Mouse (Mus musculus): ENCODE results near the gene Zic2. TPM values are rescaled to one million over a fixed set of nuclear protein-coding genes. Genes with fewer than 3 reads are reported as not detected.

Zic2 gene
- polyA plus RNA-seq, 1 experiment: 0.05 TPM

GRCm38 (mm10) chr14:122489686-122490414 lies 14.6 kb downstream of the Zic2 start:
- peaks cover 10% of the 10 kb centered on the region for H3K4me1 ChIP-seq (ENCODE audit: control insufficient read depth, insufficient read depth, low read length)

GRCm38 (mm10) chr14:122490441-122491328 lies 15.4 kb downstream of the Zic2 start, which contains the start of gene Gm10837:
Gm10837 (plus strand) TSS chr14:122490586.
- TF ChIP-seq CTCF (IDR thresholded peaks at IDR 0.05; ENCODE audit: control insufficient read depth, insufficient read depth, insufficient replicate concordance, low read depth, low read length) (no peak), POLR2A (IDR thresholded peaks at IDR 0.05; ENCODE audit: control insufficient read depth, low read depth, low read length) (no peak)
- H3K4me3 ChIP-seq (ENCODE audit: control insufficient read depth, low read depth, low read length): peak within 1 kb of the TSS; percentile 48
- peaks cover 10% of the 10 kb centered on the region for H3K4me1 ChIP-seq (ENCODE audit: control insufficient read depth, insufficient read depth, low read length)
- no peak within 1 kb of the TSS for H3K27ac ChIP-seq (ENCODE audit: control insufficient read depth, insufficient read depth, low read depth, low read length)
- H3K36me3 ChIP-seq (ENCODE audit: control insufficient read depth, insufficient read depth, low read length): no peaks in the 10 kb centered on the region
- H3K27me3 ChIP-seq (ENCODE audit: control insufficient read depth, insufficient read depth, low read length): 0 out of 2 replicates have a peak, but pooled peaks cover 2% of the 10 kb centered on the region

More at GRCm38 (mm10) chr14:122489686-122490414, 14.6 kb downstream of the Zic2 start:
- H3K36me3 ChIP-seq (ENCODE audit: control insufficient read depth, insufficient read depth, low read length): no peaks in the 10 kb centered on the region
- no peak overlapping the region for H3K4me3 ChIP-seq (ENCODE audit: control insufficient read depth, low read depth, low read length)
- no peak overlapping the region for H3K27ac ChIP-seq (ENCODE audit: control insufficient read depth, insufficient read depth, low read depth, low read length)
- H3K27me3 ChIP-seq (ENCODE audit: control insufficient read depth, insufficient read depth, low read length): peaks cover 3% of the 10 kb centered on the region; the same call in 1 of the 2 replicates
- TF ChIP-seq CTCF (IDR thresholded peaks at IDR 0.05; ENCODE audit: control insufficient read depth, insufficient read depth, insufficient replicate concordance, low read depth, low read length): no peak
- TF ChIP-seq POLR2A (IDR thresholded peaks at IDR 0.05; ENCODE audit: control insufficient read depth, low read depth, low read length): no peak

GRCm38 (mm10) chr14:122491521-122491920 lies 16.3 kb downstream of the Zic2 start:
- TF ChIP-seq CTCF (IDR thresholded peaks at IDR 0.05; ENCODE audit: control insufficient read depth, insufficient read depth, insufficient replicate concordance, low read depth, low read length): no peak
- TF ChIP-seq POLR2A (IDR thresholded peaks at IDR 0.05; ENCODE audit: control insufficient read depth, low read depth, low read length): no peak
- Histone ChIP-seq H3K27ac (ENCODE audit: control insufficient read depth, insufficient read depth, low read depth, low read length) (no peak overlapping the region), H3K36me3 (ENCODE audit: control insufficient read depth, insufficient read depth, low read length) (no peaks in the 10 kb centered on the region), H3K4me1 (ENCODE audit: control insufficient read depth, insufficient read depth, low read length) (peaks cover 10% of the 10 kb centered on the region), H3K27me3 (ENCODE audit: control insufficient read depth, insufficient read depth, low read length) (no peaks in the 10 kb centered on the region), H3K4me3 (ENCODE audit: control insufficient read depth, low read depth, low read length) (no peak overlapping the region)

- Histone ChIP-seq H3K27me3 (ENCODE audit: control insufficient read depth, insufficient read depth, low read length) (no peaks in the 10 kb centered on the region), H3K27ac (ENCODE audit: control insufficient read depth, insufficient read depth, low read depth, low read length) (no peak overlapping the region), H3K4me1 (ENCODE audit: control insufficient read depth, insufficient read depth, low read length) (peaks cover 10% of the 10 kb centered on the region), H3K36me3 (ENCODE audit: control insufficient read depth, insufficient read depth, low read length) (no peaks in the 10 kb centered on the region), H3K4me3 (ENCODE audit: control insufficient read depth, low read depth, low read length) (no peak overlapping the region)
- TF ChIP-seq POLR2A (IDR thresholded peaks at IDR 0.05; ENCODE audit: control insufficient read depth, low read depth, low read length) (no peak), CTCF (IDR thresholded peaks at IDR 0.05; ENCODE audit: control insufficient read depth, insufficient read depth, insufficient replicate concordance, low read depth, low read length) (no peak)
These were observed 16.8 kb downstream of the Zic2 start for GRCm38 (mm10) chr14:122492015-122492414.

- Histone ChIP-seq H3K36me3 (ENCODE audit: control insufficient read depth, insufficient read depth, low read length) (no peaks in the 10 kb centered on the region), H3K27ac (ENCODE audit: control insufficient read depth, insufficient read depth, low read depth, low read length) (no peak overlapping the region), H3K27me3 (ENCODE audit: control insufficient read depth, insufficient read depth, low read length) (no peaks in the 10 kb centered on the region), H3K4me3 (ENCODE audit: control insufficient read depth, low read depth, low read length) (no peak overlapping the region), H3K4me1 (ENCODE audit: control insufficient read depth, insufficient read depth, low read length) (no peaks in the 10 kb centered on the region)
- no peak for TF ChIP-seq POLR2A (IDR thresholded peaks at IDR 0.05; ENCODE audit: control insufficient read depth, low read depth, low read length)
- TF ChIP-seq CTCF (IDR thresholded peaks at IDR 0.05; ENCODE audit: control insufficient read depth, insufficient read depth, insufficient replicate concordance, low read depth, low read length): no peak
These were observed 33.8 kb downstream of the Zic2 start for GRCm38 (mm10) chr14:122509058-122509457.

GRCm38 (mm10) chr14:122511519-122511918 lies 36.3 kb downstream of the Zic2 start:
- TF ChIP-seq CTCF (IDR thresholded peaks at IDR 0.05; ENCODE audit: control insufficient read depth, insufficient read depth, insufficient replicate concordance, low read depth, low read length) (no peak), POLR2A (IDR thresholded peaks at IDR 0.05; ENCODE audit: control insufficient read depth, low read depth, low read length) (no peak)
- Histone ChIP-seq H3K4me3 (ENCODE audit: control insufficient read depth, low read depth, low read length) (no peak overlapping the region), H3K27ac (ENCODE audit: control insufficient read depth, insufficient read depth, low read depth, low read length) (no peak overlapping the region), H3K36me3 (ENCODE audit: control insufficient read depth, insufficient read depth, low read length) (no peaks in the 10 kb centered on the region), H3K4me1 (ENCODE audit: control insufficient read depth, insufficient read depth, low read length) (no peaks in the 10 kb centered on the region), H3K27me3 (ENCODE audit: control insufficient read depth, insufficient read depth, low read length) (no peaks in the 10 kb centered on the region)

GRCm38 (mm10) chr14:122513511-122514036 lies 38.3 kb downstream of the Zic2 start:
- H3K27me3 ChIP-seq (ENCODE audit: control insufficient read depth, insufficient read depth, low read length): no peaks in the 10 kb centered on the region
- H3K4me3 ChIP-seq (ENCODE audit: control insufficient read depth, low read depth, low read length): no peak overlapping the region
- H3K4me1 ChIP-seq (ENCODE audit: control insufficient read depth, insufficient read depth, low read length): no peaks in the 10 kb centered on the region
- TF ChIP-seq POLR2A (IDR thresholded peaks at IDR 0.05; ENCODE audit: control insufficient read depth, low read depth, low read length) (no peak), CTCF (IDR thresholded peaks at IDR 0.05; ENCODE audit: control insufficient read depth, insufficient read depth, insufficient replicate concordance, low read depth, low read length) (no peak)
- no peaks in the 10 kb centered on the region for H3K36me3 ChIP-seq (ENCODE audit: control insufficient read depth, insufficient read depth, low read length)
- H3K27ac ChIP-seq (ENCODE audit: control insufficient read depth, insufficient read depth, low read depth, low read length): no peak overlapping the region
